Mouse (Mus musculus) lung, adult 2 months (tissue): ENCODE data around the gene Ldb2. TPM values are rescaled to one million over a fixed set of nuclear protein-coding genes. Genes with fewer than 3 reads are reported as not detected.
A peak's percentile ranks its signal among the peaks of the same experiment; 100 is the strongest.

Experiments
- DNase-seq: peaks from one replicate; pipeline ENCODE4 v3.0.0; 2022
- H3K4me1 ChIP-seq: fragments of 200-500 bp; 2 replicates; pipeline ENCODE4 v1.6.1; 2011; ENCODE audit warnings: low read length; ENCODE audit not compliant: control insufficient read depth, insufficient read depth
- H3K4me3 ChIP-seq: fragments of 200-500 bp; replicated peaks from 2 replicates; pipeline ENCODE3; 2011; ENCODE audit warnings: low read depth, mild to moderate bottlenecking, control low read depth, low read length; ENCODE audit errors: extremely low read depth
- CTCF ChIP-seq: fragments of 200-500 bp; IDR thresholded peaks from 2 replicates; pipeline ENCODE4 v1.5.1; 2011; ENCODE audit warnings: mild to moderate bottlenecking, low read length, control low read depth; ENCODE audit not compliant: insufficient read depth
- POLR2A ChIP-seq: fragments of 200-500 bp; IDR thresholded peaks from 2 replicates; pipeline ENCODE4 v1.6.1; 2011; ENCODE audit warnings: low read depth, mild to moderate bottlenecking, control low read depth, low read length, borderline replicate concordance; ENCODE audit errors: extremely low read depth
- WGBS: fragments of 180-500 bp; shearing (Covaris S2); methylation state at CpG from one replicate; pipeline ENCODE4 v1.1.7; 2018; 5-methylcytosine and 5-hydroxymethylcytosine counted together
- polyA plus RNA-seq: library from polyadenylated mRNA; depleted of rRNA; stranded (reverse); fragments of >200 nt; gene quantifications from 2 replicates; pipeline ENCODE4 v1.2.3, GENCODE M21; 2012

Gene Ldb2
- polyA plus RNA-seq, 1 experiment: 177 TPM

DNA sequence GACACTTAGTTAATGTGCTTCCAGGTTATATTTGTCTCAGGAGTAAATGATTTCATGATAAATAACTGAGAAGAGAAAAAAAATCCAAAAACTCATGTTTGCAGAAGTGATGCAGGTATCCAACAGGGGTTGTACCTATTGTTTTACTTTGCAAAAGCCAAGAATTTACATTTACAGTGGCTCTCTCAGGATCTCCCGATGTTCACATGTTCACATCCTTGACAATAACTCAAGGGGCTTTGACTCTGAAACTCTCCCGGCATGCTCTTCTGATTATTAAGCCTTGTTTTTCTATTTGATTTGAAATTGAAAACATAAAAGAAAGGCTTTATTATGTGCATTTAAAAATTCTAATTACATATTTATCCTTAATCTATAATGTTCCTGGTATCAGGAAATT is 260.8 kb downstream of the Ldb2 start:
- TF ChIP-seq POLR2A: no peak
- no peak for TF ChIP-seq CTCF
- no peaks in the 10 kb centered on the region for H3K4me1 ChIP-seq
- H3K4me3 ChIP-seq: no peak overlapping the region
- DNase-seq: no peak
- 72% methylated on average over 2 of the region's 2 CpGs for WGBS

- H3K4me3 ChIP-seq: no peak overlapping the region
- WGBS: 33% methylated on average over 5 of the region's 5 CpGs
- DNase-seq: no peak
- no peak for TF ChIP-seq CTCF
- H3K4me1 ChIP-seq: no peaks in the 10 kb centered on the region
Measured at GRCm38 (mm10) chr5:44538000-44538395, 261.5 kb downstream of the Ldb2 start.

DNA sequence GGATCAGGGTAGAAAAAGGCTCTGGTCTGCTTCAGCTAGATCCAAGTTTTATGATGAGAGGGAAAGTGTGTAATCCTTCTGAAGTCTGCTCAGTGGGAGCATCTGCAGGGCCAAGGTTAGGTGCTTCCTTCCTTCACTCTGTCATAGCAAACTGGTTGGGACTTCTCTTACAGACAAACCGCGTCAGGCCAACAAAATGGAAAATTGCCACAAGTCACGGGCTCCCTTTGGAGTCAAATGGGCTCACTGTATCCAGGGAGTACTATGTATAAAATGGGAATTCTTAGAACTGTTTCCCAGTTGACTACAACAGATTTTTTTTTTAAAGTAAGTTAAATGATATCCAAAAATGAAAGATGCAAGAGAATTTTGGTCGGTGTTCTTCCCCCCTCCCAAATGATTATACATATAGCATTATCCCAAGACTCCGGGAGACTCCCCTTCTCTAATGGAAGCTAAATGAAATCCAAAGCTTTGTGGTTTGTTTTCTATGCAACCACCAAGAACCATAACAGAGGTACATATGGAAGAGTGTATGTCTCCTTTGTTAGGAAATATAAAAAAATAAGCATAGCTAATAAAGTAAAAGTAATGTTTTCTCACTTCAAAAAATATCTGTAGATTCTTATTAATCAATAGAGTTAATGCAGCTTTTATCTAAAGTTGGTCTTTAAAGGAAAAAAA is 262.0 kb downstream of the Ldb2 start:
- TF ChIP-seq POLR2A (no peak), CTCF (no peak)

DNA sequence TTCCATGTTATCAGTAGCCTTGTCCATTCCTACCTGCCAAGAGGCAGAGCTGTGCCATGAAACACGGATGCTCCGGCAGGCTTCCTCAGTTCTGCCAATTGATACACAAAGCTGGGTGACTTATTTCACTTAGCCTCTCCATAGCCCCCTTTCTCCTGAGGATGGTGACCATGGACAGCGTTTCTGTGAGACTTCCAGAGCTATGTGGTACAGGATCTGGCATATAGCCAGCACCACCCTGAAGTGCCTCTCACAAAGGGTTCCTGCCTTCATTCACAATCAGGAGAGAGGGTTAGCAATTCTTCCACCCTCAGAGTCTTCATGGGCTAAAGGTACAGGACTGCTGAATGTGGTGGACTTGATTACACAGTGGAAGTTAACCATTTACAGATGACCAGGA is 270.0 kb downstream of the Ldb2 start:
- H3K4me3 ChIP-seq: no peak overlapping the region
- WGBS: 57% methylated on average over 3 of the region's 3 CpGs

More for the DNA sequence above, 262.0 kb downstream of the Ldb2 start:
- WGBS: 89% methylated on average over 5 of the region's 5 CpGs
- no peak overlapping the region for H3K4me3 ChIP-seq
- H3K4me1 ChIP-seq: no peaks in the 10 kb centered on the region
- no peak for DNase-seq

DNA sequence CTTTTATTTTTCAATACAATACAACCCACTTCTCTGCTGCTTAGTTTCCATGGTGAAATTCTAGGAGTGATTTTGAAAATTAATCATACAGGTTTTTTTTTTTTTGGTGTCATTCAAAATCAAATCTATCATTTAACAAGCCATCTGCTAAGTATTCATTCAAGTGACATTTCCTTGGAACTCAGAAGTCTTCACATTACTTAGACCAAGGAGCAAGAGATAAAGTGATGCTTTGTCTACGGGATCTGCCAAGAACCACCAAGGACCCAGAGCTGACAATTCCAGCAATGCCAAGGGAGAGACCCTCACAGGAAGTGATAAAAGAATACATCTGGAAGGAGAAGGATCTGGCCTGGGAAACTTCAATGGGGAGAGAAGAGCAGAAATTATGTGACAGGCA is 270.5 kb downstream of the Ldb2 start:
- Histone ChIP-seq H3K4me1 (no peaks in the 10 kb centered on the region), H3K4me3 (no peak overlapping the region)
- WGBS: 58% methylated on average over 1 of the region's 1 CpGs
- no peak for TF ChIP-seq POLR2A
- no peak for DNase-seq

More for the DNA sequence above, 270.0 kb downstream of the Ldb2 start:
- no peaks in the 10 kb centered on the region for H3K4me1 ChIP-seq
- no peak for DNase-seq
- TF ChIP-seq POLR2A (no peak), CTCF (no peak)

DNA sequence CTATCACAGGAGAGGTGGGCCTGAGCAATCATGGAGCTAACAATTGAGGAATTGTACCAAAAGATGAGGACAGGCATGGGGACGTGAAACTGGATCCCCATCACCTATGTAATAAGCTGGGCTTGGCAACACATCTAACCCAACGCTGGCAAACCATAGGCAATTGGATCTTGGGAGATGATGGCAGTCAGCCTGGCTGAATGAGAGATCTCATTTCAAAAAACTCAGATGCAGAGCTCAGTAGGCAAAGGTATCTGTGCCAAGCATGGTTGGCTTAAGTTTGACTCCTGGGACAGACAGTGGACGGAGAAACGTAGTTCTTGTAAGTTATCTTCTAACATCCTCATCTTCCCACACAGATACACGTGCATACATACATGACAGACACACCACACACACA is 294.3 kb downstream of the Ldb2 start:
- Histone ChIP-seq H3K4me1 (no peaks in the 10 kb centered on the region), H3K4me3 (no peak overlapping the region)
- no peak for DNase-seq
- 87% methylated on average over 5 of the region's 5 CpGs for WGBS
- no peak for TF ChIP-seq POLR2A
- TF ChIP-seq CTCF: no peak

DNA sequence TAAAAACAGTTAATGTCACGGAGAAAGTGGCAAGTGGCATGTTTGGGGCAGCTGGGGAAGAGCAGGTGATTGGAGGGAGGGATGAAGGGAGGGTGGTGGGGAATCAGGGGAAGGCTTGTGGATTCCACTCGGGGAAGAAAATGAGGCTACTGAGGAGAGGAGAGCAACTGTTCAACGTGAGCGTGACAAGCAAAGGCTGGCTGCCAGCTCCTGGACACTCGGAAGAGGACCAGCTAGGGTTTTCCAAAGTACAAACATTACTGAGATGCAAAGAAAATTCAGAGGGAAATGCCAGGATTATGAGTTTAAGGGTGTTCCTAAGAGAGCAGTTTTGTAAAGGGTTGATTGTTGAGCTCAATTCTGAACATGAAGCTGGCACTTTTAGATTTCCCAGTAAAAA is 294.7 kb downstream of the Ldb2 start:
- WGBS: 66% methylated on average over 5 of the region's 5 CpGs
- H3K4me1 ChIP-seq: no peaks in the 10 kb centered on the region
- TF ChIP-seq CTCF (no peak), POLR2A (no peak)
- H3K4me3 ChIP-seq: no peak overlapping the region
- DNase-seq: no peak

DNA sequence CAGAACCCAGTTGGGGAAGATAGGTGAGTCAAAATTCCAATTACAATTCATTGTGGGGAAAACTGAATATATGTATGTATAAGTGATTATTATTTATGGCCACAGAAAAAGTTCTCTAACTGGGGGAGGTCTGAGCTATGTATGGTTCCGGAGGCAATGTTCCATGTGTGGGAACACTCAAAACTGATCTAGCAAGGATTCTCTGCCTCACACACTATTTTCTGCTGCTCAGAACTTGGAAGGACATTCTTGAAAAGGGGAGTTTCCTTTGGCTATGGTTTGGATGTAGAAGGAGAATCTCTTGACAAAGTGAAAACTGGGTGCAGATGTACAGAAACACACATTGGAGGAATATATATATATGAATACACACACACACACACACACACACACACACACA is 301.3 kb downstream of the Ldb2 start:
- 94% methylated on average over 1 of the region's 1 CpGs for WGBS

DNA sequence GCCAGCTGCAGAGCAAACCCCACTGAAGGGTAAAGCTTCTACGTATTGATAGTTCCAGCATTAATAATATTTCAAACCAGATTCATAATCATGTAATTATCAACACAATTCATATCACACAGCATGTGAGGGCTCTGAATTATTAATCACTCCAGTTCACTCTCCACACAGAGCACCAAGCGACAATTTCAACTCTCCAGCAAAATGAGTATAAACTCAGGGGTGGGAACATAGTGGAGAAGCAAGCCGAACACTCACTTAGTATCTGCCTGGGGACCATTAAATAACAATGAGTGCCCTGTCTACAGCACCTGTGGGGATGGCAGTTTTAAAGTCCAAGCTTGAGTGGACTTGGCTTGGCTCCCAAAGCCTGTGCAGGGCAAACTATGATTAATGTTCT is 302.6 kb downstream of the Ldb2 start:
- peaks cover 5% of the 10 kb centered on the region for H3K4me1 ChIP-seq
- DNase-seq: no peak
- no peak overlapping the region for H3K4me3 ChIP-seq
- TF ChIP-seq CTCF: no peak
- no peak for TF ChIP-seq POLR2A
- WGBS: 85% methylated on average over 3 of the region's 3 CpGs

More for the DNA sequence above, 301.3 kb downstream of the Ldb2 start:
- peaks cover 5% of the 10 kb centered on the region for H3K4me1 ChIP-seq
- no peak overlapping the region for H3K4me3 ChIP-seq
- DNase-seq: no peak
- TF ChIP-seq CTCF (no peak), POLR2A (no peak)

GRCm38 (mm10) chr5:44495092-44495491 is 304.4 kb downstream of the Ldb2 start:
- peak; percentile 30 for DNase-seq
- H3K4me3 ChIP-seq: no peak overlapping the region
- WGBS: 37% methylated on average over 4 of the region's 4 CpGs
- no peak for TF ChIP-seq POLR2A
- no peak for TF ChIP-seq CTCF
- H3K4me1 ChIP-seq: peaks cover 5% of the 10 kb centered on the region

- no peak overlapping the region for H3K4me3 ChIP-seq
- peaks cover 5% of the 10 kb centered on the region for H3K4me1 ChIP-seq
- WGBS: 40% methylated on average over 9 of the region's 9 CpGs
- no peak for TF ChIP-seq CTCF
- no peak for TF ChIP-seq POLR2A
- DNase-seq: no peak
Measured at GRCm38 (mm10) chr5:44494133-44494532, 305.3 kb downstream of the Ldb2 start.
